Mouse (Mus musculus) right cerebral cortex, postnatal 25 days (tissue): Measurements from ENCODE around the gene Hsd3b5.
A peak's percentile ranks its signal among the peaks of the same experiment; 100 is the strongest.
"Not testable (repeated sequence)": the region's sequence is repeated elsewhere in the genome, so short reads cannot be mapped to it uniquely, and the experiment has no call there.

Experiments used
- DNase-seq: peaks from one replicate; pipeline ENCODE4 v3.0.0; 2022

The Hsd3b5 gene

DNA sequence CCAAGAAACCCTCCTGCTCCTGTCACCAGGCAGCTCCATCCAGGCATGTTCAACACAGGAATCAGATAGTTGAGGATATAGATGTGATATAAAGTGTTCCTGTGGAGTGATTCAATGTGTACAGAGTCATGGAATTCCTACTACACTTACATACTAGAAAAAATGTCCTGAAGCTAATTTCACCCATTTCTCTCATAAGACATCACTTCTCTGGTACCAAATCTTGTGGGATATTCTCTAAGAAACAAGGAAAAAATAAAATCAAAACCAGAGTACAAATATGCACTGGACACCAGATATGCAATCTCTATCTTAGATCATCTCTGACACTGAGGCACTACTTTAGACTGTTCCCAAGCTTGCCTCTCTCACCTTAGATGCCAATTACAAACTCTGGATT, at the start of gene Hsd3b5:
TSS of gene Hsd3b5 (minus strand) at position 101 of the 400 bp plus-strand sequence.
- DNase-seq, result no peak

- DNase-seq, result no peak
Measured at GRCm38 (mm10) chr3:98635145-98635544, 5.1 kb upstream of the Hsd3b5 start.

DNA sequence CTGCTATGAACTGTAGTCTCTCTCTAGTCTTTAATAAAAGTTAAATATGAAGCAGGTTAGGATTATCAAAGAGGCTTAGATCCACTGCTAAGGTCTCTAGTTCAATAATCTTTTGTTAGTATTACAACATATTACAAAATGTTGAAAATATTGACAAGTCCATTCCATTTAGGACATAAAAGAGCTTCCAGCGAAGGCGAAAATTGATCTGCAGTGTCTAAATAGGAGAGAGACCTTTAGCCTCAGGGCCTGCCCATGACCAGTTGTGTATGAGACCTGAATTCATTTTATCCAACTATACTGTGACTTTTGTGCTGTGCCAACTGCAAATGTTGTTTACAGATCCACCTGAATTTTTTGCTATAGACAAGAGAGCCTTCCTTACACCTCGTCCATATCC, 419 bp downstream of the Hsd3b5 start:
- no peak for DNase-seq

DNA sequence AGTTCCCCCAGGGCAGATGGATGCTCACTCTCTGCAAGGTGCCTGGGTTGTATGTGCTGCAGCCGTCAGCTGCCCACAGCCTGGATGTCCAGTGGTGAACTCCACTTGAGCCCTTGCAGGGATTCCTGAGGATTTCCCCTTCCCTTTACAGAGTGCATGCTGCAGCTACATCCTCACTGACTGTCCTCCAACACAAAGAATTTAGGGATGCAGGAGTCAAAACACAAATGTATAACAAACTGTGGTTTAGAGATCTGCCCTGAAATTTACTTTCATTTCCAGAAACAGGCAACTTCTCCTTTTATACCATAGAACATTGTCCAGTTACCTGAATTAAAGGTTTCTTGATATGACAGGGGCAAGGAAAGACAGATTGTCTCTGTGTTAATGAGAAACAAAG, 13.3 kb downstream of the Hsd3b5 start:
- not testable (repeated sequence) for DNase-seq

DNA sequence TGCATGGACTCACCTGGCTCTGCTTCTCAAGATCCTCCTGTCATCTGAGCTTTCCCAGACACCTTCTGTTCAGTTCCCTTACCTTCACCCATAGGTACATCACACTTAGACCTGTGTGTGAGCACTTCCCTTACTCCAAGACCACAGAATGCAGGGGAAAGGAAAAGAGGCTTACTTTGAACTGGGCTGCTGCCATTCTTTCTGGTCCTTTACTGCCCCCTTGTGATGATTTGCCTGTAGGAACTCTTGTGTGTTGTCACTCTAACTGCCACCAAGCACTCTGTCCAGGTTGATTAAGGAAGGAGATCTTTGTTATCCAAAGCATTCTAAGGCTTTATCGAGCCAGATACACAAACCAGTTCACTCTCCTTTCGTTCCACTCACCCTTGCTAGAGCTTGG, 13.8 kb downstream of the Hsd3b5 start:
- DNase-seq, result not testable (repeated sequence)

DNA sequence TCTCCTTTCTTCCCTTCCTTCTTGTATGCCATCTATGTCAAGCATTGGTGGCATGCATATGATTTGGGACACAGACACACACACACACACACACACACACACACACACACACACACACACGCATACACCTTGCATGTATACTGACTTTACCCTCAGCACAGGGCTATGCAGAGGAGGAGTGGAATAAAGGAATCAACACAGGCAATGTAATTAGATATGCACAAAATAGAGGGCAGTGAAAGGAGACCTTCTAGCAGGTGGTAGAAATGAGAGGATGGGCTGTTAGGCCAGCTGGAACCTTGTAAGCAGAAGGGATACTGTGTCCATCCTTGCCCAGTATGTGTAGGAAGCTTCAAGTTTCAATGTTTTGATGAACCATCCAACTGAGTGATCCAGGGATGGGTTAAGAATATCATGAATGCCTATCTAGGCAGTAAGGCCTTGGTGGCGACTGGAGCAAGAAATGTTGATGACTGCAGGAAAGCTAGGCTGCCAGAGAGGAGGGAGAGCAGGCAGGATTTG, 15.6 kb downstream of the Hsd3b5 start:
- not testable (repeated sequence) for DNase-seq

- DNase-seq, result no peak
Measured at GRCm38 (mm10) chr3:98613963-98614362, 16.1 kb downstream of the Hsd3b5 start.

- not testable (repeated sequence) for DNase-seq
Measured at GRCm38 (mm10) chr3:98613540-98613939, 16.5 kb downstream of the Hsd3b5 start.

DNA sequence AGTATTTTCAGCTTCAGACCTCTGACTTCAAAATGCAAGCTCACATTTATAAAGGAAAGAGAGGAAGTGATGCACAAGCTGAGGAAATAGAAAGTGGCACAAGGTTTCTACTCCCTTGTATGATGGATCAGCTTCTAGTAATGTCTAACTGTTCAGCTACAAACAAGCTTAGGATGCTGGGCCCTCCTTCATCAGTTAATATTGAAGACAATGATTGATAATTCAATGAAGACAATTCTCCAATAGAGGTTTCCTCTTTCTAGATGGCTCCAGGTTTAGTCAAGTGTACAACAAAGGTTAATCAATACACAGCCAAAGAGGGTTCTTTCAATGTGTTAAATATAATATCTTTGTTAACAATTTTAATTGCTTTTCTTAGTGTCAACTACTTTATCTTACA, 41.3 kb downstream of the Hsd3b5 start, which contains the start of gene Gm10681:
TSS of gene Gm10681 (minus strand) at position 101 of the 400 bp plus-strand sequence.
- DNase-seq, result no peak

DNA sequence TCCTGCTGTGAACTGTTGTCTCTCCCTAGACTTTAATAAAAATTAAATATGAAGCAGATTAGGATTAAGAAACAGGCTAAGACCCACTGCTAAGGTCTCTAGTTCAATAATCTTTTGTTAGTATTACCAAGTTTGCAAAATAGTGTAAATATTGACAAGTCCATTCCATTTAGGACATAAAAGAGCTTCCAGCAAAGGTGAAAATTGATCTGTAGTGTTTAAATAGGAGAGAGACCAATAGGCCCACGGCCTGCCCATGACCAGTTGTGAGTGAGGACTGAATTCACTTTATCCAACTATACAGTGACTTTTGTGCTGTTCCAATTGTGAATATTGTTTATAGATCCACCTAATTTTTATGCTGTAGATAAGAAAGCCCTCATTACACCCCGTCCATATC, 42.3 kb downstream of the Hsd3b5 start:
- DNase-seq, result no peak

GRCm38 (mm10) chr3:98582622-98583021, 47.4 kb downstream of the Hsd3b5 start:
- DNase-seq, result not testable (repeated sequence)

DNA sequence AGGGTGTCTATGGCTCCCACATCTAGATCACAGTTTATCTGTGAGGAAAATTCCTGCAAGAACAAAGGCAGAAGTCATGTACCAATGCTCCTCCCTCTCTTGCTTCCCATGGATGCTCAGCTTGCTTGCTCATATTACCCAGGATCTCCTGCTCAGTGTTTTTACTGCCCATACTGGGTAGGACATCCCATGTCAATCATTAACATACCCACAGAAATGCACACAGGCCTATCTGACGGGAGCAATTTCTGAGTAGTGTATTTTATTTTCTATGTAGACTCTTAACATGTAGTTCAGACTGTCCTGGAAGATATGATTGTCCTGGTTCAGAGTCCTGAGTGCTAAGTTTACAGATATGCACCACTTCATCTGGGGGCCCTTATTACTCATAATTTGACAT, 47.9 kb downstream of the Hsd3b5 start:
- not testable (repeated sequence) for DNase-seq

- DNase-seq, result peak; percentile 58
Measured at GRCm38 (mm10) chr3:98581024-98581423, 49.0 kb downstream of the Hsd3b5 start.
